Mouse (Mus musculus) CH12.LX (cell line): ENCODE measurements around the gene Trim17.

ENCODE experiments used
- CTCF ChIP-seq, 2 experiments: IDR thresholded peaks in 1 of 2; conservative IDR thresholded peaks in 1 of 2; 2 replicates each; pipeline ENCODE4 v1.5.1; 2011 to 2012; ENCODE audit warnings: low read depth in 2 of 2, low read length in 2 of 2, improper control_type of control experiment in 1 of 2, inconsistent platforms in 1 of 2, mild to moderate bottlenecking in 1 of 2, moderate library complexity in 1 of 2
- MAX ChIP-seq: IDR thresholded peaks from 2 replicates; pipeline ENCODE4 v1.6.1; 2011; ENCODE audit warnings: low read length, improper control_type of control experiment
- POLR2A ChIP-seq: IDR thresholded peaks from 2 replicates; pipeline ENCODE4 v1.6.1; 2011; ENCODE audit warnings: low read depth, mild to moderate bottlenecking, improper control_type of control experiment, low read length
- TBP ChIP-seq: conservative IDR thresholded peaks from 2 replicates; pipeline ENCODE4 v1.6.1; 2011; ENCODE audit warnings: low read depth, low read length, improper control_type of control experiment

- TF ChIP-seq CTCF (conservative IDR thresholded peaks at IDR 0.05 in 1 of 2, IDR thresholded peaks at IDR 0.05 in 1 of 2; ENCODE audit: low read depth in 2 of 2, low read length in 2 of 2) (no peak), TBP (no peak), POLR2A (no peak), MAX (no peak)
Measured at GRCm38 (mm10) chr11:58937909-58938308, 16.6 kb upstream of the Trim17 start.
